Mouse (Mus musculus) right cerebral cortex, adult 2 months (tissue): ENCODE results near the gene Relch.
A peak's percentile ranks its signal among the peaks of the same experiment; 100 is the strongest.
"Not testable (repeated sequence)": the region's sequence is repeated elsewhere in the genome, so short reads cannot be mapped to it uniquely, and the experiment has no call there.

Experiments
- DNase-seq, 2 experiments: peaks; one replicate each; pipeline ENCODE4 v3.0.0; 2021 to 2022; ENCODE audit warnings: low spot score in 2 of 2

Relch gene

DNA sequence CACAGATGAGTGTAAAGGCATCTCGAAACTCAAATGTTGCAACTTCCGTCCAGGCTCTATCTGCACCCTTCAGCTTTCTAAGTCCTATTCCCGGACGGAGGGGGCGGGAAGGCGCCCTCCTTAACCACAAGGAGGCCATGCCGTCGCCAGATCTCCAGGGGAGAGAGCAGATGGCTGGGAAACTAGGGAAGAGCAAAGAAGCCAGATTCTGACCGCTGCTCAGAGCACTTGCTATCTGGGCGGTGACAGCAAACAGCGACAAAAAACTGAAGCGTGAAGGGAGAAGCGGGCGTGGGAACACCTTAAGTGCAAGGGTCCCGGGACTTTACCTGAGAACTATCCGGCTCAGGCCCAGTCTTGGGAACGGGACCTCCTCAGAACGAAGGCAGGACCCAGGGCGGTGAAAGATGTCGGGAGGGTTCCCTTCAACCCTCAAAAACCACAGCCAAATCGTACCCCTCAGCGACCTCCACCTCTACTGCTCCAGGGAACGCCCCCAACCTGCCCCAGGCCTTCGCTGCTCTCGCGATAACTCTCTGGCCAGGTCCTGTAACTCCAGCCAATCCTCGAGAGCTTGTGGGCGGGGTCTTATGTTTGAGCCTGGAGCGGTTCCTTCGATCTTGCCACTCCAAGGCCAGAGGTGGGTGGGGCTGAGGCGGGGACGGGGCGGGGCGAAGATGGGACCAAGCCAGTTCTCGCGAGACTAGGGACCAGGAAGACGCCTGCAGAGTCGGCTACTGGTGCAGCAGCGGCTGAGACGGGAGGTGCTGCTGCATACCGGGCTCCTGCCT lies at the start of gene Relch, which contains the start of gene Pign:
Gene Relch, plus strand, starts transcription at position 691 of the 791 bp plus-strand sequence.
Gene Pign, minus strand, starts transcription at position 507 of the 791 bp plus-strand sequence.
- peak; percentile 97 for DNase-seq

DNA sequence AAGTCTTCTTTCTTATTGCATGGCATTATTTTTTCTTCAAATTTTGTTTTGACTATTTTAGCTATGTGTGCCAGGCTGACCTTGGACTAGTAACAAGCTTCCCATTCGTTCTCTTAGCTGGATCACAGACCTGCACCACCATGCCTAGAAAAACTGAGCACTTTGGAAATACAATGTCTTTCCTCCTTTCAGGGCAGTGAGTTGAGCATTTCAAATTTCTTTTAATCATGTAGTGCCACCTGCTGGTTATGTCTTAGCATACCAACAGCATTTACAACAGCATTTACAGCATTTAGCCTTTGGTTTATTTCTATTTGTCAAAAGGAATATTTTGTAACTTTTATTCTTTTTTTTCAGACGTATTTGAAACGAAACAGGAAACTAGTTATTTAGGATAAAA lies 33.2 kb upstream of the Relch start:
- DNase-seq: peak; percentile 7 to 45

DNA sequence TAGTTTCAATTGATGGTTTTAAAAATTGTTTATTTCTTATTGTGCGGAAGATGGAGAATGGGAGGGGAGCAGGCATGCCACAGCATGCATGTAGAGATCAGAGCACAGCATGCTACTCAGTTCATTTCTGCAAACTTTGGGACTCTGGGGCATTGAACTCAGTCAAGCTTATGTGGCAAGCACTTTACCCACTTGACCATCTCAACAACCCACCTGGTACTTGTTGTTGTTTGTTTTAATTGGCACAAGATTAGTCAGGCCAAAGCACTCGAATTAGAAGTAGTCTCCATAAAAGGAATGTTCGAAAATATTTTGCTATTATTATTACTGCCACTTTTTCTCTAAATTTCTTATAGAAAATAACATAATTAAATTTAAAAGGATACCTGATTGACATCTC lies 19.6 kb upstream of the Relch start:
- DNase-seq: no peak

DNA sequence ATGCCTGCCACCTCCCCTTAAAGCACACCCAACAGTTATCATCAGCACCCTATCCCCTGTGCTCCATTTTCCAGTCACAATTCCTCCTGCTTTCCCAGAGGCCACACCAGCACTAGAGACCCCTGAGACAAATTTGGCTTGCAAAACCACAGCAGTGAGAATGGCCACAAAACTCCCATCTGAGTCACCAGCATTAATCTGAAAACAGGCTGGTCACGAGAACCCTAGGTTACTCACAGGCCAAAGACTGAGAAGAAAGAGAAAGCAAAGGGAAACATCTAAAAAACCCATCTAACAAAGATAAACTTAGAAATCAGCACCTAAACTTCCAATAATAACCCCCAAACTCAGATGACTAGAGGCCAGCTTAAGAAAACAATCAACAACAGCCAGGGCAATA lies 13.0 kb upstream of the Relch start:
- DNase-seq: no peak

DNA sequence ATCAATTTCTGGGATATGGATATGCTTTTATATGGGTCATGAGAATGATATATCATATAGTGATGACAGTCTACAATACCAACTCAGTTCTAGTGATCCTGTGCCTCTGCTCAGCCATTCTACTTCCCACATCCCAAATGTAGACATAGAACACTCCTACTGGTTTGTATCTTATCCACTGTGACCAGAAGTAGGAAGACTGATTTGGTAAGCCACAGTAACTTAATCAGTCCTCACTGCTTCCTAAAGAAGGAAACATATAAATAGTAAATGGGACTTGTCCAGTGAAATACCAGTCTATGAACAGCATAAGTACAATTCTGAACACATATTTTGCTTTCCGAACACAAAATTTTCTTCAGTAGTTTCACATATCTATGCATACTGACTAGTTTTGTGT lies 9.7 kb upstream of the Relch start:
- DNase-seq: no peak

DNA sequence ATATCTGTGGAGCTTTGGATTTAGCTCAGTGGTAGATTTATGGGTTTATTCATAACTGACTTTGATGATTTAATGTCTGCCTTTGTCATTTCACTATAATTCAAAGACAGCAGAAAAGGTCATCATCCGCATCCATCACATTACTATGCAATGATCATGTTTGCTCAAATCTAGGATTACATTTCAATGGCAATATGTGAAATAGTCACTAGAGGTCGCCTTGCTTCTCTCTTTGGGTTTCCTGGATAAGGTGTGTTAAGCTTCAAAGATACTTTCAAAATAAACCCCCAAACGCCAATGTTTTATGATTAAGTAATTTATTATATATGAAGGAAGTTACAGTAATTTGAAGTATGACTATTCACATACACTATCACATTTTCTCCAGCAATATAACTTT lies 3.6 kb upstream of the Relch start:
- DNase-seq: peak in 1 of 2 experiments; percentile 50

DNA sequence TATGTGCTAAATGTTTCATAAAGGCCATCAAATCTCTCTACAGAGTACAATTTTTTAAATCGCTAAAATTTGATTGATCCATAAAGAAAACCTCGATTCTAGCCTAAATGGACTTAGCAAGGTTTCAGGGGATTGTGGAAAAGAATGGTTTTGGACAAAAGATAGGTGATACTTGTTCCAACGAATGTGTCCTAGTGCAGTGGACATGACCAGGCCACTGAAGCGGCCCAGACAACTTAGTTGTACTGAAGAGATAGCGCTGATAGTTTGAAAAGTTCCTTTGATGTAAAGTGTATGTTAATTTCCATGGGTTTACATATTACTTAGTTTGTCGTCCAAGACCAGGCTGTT lies 866 bp upstream of the Relch start:
- no peak for DNase-seq

DNA sequence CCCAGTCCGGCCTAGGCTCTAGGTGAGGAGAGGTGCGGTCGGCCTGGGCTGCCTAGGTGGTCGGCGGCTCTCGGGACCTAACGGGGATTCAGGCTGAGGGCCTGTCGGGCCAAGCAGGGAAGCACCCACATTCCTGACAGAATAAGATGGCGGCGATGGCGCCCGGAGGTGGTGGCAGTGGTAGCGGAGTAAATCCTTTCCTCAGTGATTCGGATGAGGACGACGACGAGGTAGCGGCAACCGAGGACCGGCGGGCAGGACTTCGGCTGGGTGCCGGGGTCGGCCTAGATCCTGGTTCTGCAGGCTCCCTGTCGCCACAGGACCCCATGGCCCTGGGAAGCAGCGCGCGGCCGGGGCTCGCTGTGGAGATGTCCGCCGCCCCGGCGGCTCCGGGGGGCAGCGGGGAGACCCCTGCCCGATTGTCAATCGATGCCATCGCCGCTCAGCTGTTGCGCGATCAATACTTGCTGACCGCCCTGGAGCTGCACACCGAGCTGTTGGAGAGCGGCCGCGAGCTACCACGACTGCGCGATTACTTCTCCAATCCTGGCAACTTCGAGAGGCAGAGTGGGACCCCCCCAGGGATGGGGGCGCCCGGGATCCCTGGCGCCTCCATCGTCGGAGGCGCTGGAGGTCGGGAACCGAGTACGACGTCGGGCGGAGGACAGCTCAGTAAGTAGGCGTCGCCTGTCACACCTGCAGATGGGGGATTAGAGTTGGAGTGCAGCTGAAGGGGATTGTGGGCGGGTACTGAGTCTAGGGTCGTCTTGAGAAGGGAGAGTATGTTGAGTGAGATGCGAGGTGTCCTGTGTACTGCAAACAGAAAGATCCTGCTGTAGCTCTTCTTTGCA lies 526 bp downstream of the Relch start:
- peak in 1 of 2 experiments; percentile 12 for DNase-seq

DNA sequence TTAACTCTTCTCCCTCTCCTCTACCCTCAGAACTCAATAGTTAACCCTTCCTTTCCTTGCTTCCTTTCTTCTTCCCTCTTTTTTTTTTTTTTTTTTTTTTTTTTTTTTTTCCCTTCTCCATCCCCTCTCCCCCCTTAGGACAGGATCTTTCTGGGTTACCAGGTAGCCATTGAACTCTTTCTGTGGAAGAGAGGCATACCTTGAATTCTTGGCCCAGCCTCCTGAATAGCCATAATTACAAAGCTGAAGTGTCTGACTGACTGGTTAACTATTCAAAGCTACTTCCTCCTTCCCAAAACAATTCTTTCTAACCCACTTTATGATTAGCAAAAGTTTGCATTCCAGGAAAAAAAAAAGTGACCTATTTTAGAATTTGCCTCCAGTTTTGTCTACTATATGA lies 6.0 kb downstream of the Relch start:
- no peak for DNase-seq

DNA sequence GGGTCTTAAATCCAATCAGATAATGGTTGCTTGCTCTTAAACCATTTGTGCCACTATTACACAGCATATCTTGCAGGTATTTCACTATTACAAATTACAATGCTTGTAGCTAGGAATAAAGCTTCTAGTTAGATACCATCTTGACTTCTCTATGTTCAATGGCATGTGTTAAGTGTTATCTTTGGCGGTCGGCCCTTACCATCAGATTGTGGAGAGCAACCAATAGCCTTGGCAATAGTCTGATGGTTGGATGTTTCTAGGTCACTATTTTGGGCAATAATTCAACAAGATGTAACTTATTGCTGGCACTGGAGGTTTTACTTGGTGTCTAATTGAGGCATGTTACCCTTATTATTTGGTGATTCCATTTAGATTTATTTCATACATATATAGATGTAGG lies 11.1 kb downstream of the Relch start:
- no peak for DNase-seq

DNA sequence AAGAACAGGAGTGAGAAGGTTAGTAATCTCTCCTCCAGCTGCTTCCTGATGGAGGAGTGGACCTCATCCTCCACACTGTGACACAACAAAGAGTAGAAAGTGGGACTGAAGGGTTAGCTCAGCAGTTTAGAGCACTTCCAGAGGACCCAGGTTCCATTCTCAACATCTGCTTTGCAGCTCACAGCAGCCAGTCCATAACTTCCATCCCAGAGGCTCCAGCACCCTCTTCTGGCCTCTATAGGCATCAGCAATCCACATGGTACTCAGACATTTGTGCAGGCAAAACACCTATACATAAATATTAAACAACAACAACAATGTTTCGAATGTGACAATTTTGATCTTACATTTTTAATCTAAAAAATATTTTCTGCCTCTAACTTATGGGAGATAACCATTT lies 16.9 kb downstream of the Relch start:
- DNase-seq: no peak

DNA sequence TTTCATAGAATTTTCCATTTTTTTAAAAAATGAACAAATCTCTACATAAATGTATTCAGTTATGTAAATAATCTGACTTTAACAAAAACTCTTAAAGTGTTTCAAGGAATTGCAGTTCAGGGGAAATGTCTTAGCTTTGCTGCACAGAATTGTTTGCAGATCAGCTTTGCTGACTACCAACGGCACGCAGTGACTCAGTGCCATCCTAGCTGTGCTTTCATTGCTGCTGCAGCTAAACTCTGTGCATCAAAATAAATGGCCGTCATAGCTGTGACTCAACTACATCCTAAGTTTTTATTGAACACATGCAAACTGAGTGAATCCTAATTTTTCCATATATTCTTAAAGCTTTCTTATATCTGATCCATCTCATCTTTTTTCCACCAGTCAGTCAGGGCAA lies 21.8 kb downstream of the Relch start:
- no peak for DNase-seq

DNA sequence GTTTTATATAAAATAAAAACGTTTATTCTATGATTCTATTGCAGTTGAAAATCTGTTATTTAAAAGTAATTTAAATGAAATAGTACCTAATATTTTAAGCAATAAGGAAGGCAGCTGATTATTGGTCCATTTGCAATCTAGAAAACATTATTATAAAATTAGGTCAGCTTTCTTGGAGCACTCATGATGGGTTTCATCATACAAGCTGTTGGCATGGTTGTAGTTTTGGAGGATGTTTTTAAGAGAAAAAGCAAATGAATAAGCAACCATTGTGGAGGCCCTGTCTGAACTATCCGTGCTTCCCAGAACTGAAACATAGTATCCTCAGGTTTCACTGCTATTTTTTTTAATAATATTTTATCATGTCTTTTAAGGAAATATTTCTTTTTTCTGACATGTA lies 31.9 kb downstream of the Relch start:
- no peak for DNase-seq

DNA sequence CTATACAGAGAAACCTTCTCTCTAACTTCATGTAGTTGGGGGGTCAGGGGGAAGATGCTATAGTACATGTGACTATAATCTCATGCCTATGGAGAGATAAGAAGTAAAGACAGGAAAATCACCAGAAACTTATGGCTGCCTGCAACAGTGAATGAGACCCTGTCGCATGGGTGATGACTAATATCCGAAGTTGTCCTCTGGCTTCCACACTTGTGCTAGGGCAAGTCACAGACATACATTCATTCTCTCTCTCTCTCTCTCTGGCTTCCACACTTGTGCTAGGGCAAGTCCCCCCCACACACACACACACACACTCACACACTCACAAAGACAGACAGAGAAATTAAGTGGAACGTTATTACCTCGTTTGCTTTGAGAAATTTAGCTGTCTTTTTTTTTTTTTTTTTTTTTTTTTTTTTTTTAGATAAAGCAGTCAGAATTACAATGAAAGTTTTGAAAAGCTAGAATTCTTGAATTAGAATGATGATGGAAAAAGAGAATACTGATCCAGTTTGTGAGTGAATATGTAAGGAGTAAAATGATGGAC lies 37.4 kb downstream of the Relch start:
- no peak for DNase-seq

DNA sequence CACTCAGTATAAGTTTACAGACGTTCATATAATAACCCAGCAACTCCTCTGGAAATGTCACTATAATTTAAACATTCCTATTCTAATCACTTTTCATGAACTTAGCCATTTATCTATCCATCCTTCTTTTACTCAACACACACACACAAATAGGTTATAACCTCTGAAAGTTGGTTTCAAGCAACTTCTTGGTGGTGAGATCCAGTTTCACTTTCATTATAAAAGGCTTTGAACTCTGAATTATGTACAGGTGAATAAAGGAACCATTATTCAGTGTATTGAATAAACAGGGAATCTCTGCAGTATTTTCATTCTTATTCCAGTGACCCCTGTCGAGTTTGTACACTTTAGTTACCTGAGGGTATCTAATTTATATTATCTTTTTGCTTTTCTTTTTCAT lies 45.8 kb downstream of the Relch start:
- no peak for DNase-seq

DNA sequence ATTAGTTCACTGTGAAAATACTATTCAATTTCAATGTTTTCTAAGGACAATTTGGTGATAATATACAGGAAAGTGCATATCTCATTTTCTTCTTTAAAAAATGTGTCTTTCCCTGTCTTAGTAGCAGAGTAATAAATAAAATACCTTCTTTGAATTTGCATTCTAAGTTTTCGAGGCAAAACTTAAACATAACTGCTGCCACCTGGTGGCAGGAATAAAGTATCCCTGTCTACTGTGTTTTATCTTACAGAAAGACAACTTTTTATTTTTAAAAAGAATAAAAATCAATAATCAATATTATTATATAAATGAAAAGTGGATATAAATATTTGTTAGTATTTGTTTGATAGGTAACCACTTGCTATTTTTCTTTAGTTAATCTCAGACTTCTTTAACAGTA lies 47.6 kb downstream of the Relch start:
- DNase-seq: peak; percentile 35 to 55

DNA sequence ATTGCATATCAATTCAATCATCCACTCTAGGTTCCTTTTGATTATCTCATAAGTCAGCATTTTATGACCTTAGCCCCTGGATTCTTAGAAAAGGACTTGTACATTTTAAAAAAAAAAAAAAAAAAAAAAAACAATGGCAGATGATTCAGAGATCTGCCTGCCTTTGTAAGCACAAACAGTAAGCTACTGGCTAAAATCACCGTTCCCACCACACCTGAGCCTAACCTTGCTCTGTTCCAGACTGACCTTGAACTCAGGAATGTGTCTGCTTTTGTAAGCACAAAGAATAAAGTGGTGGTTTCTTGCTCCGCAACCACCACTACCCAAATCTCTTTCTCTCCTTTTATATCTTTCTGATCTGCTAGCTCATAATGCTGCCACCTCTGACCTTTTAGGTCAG lies 49.2 kb downstream of the Relch start:
- DNase-seq: no peak

DNA sequence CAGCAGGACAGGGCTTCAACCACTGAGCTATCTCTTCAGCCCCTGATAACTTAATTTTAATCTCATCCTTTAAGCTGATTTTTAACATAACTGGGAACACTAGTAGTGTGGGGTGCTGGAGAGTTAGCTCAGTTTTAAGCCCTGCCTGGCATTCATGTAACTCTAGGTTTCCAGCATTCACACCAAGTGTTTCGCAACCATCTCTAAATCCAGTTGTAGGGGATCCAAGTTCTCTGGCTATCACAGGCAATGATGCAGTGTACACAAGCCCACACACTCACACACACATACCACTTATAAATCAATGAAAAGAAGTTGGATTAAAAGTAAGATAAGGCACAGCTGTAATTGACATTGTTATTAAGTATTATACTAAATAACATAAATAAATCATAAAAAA lies 54.7 kb downstream of the Relch start:
- DNase-seq: no peak

DNA sequence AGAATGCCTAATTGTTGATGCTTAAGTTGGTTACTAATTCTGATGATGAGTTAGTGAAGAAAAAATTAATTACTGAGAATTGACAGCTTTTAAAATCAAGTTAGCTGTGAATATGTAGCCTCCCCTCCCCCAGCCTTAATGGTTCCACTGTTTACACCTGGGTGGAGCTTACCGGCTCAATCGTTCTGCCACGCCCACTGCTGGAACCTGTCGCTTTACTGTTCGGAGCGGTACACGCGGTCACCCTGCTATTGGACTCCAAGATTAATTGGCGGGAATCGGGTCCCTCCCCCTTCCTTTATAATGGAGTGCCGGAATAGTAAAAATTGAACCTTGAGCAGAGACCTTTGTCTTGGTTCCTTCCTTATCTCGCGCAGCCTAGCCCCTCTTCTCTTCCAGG lies 65.6 kb downstream of the Relch start:
- DNase-seq: not testable (repeated sequence)

DNA sequence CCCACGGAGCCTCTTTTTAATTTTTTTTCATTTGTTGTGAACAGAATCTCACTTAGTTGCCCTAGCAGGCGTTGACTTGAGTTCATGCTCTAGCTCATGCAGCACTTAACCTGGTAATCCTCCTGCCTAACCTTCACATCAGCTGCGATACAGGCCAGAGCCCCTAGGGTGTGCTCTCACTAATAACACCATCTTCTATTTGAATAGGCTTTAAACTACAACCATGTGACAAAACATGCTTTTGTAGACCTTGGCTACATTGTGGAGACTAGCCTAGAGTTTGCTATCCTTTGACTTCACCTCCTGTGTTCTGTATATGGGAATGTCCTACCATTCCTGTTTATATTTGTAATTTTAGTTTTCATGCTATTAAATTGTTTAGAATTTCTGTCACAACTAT lies 71.7 kb downstream of the Relch start:
- no peak for DNase-seq

DNA sequence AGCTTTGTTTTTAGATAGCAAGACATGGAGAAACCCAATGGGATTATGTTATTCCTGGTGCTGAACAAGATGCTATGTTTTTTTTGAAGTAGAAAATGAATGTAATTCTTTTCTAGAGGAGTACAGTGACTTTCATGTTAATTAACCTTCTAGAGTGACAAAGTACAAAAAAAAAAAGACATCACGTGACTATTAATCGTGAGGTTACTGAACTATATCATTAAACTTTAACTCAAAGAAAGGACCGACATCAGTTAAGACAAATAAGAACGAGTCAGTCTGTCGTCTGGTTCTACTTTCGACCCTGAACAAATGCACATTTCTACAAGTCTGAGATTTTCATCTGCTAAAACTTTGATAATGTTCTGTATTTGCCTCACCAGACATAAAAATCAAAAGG lies 74.7 kb downstream of the Relch start:
- no peak for DNase-seq

DNA sequence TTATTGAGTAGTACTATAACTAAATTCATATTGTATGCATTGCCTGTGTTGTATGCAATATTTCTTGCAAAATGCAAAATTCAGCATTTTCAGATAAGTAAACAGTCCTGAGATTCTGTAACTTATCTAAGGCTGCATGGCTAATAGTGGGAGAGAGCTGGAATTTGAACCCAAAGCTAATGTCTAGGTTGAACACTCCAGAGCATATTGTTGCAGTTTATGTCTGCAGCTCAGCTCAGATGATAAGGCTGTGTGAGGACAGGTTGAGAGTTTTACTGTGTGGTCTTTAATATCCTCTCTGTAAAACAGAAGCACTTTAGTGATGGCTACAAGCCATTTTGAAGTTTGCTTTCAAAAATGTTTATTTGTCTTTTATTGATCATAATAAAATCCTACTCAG lies 75.8 kb downstream of the Relch start:
- no peak for DNase-seq

DNA sequence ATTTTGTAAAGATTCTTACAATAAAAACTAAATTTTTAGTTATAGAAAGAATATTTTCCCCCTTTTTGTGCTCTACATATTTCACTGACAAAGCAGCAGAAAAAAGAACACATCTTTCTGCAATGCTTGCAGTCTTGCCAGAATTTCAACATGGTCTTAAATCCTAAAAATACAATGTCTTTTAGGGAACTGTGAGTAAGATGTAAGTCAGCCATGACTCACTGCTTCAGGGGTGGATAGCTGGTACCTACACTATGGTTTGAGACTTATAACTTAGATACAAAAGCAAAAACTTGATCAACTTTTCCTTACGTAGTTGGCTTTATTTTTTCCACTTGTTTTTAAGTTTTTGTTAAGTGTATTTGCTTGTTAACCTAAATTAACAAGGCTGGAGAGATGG lies 78.8 kb downstream of the Relch start:
- DNase-seq: peak in 1 of 2 experiments; percentile 27
